Mouse (Mus musculus) spleen, adult 2 months (tissue): ENCODE data around the gene Tmem72.

Source experiments
- CTCF ChIP-seq: fragments of 200-500 bp; IDR thresholded peaks from 2 replicates; pipeline ENCODE4 v1.5.1; 2011; ENCODE audit warnings: mild to moderate bottlenecking, inconsistent platforms; ENCODE audit not compliant: insufficient read depth, insufficient read length, insufficient replicate concordance; ENCODE audit errors: extremely low read depth
- POLR2A ChIP-seq: fragments of 200-500 bp; IDR thresholded peaks from 2 replicates; pipeline ENCODE4 v1.6.1; 2011; ENCODE audit warnings: low read depth, low read length, inconsistent platforms

DNA sequence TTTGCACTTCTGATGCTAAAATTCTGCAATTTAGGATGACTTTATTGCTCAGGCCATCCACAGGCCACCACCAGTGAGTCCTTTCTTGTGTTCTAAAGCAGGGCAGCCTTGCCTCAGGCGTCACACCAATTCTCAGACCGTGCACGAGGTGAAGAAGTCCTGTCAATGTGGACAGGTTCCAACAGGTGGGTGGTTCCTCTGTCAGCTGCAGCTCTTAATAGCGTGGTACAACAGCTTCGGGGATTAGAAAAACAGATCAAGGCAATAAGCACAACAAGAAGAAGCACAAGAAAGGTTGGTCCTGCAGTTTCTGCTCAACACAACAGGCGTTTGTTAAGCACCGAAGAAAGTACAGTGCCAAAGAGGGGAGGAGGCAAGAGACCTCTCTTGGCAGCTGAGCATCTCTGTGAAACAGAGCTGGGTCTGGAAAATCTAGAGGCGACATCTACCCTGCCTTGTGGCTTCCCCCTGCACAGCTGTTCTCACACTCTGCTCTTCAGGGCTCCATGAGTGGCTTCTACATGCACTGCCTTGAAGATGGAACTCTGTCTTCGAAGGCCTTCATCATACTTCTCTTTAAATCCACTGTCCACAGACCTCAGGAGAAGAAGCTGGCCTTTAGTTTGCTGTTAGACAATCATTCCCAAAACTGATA is 80.0 kb downstream of the Tmem72 start:
- TF ChIP-seq CTCF (no peak), POLR2A (no peak)
